Mouse (Mus musculus): Measurements from ENCODE around the gene Fbxl19.

The Fbxl19 gene

GRCm38 (mm10) chr7:127766851-127767609, 22.7 kb downstream of the Fbxl19 start:
- in situ Hi-C loops (cut with MboI; ENCODE audit: unreplicated experiment in 2 of 2), result no loop called here

- in situ Hi-C loops (cut with MboI; ENCODE audit: unreplicated experiment in 2 of 2), result no loop called here
Observed at GRCm38 (mm10) chr7:127767671-127768345, 23.5 kb downstream of the Fbxl19 start.

- in situ Hi-C loops (cut with MboI; ENCODE audit: unreplicated experiment in 2 of 2), result no loop called here
Observed at GRCm38 (mm10) chr7:127768346-127768996, 24.1 kb downstream of the Fbxl19 start.

- in situ Hi-C loops (cut with MboI; ENCODE audit: unreplicated experiment in 2 of 2), result no loop called here
Observed at GRCm38 (mm10) chr7:127768997-127769593, 24.8 kb downstream of the Fbxl19 start.

GRCm38 (mm10) chr7:127769651-127770038, 25.3 kb downstream of the Fbxl19 start, which contains the start of gene Orai3:
TSS of gene Orai3 (plus strand) at chr7:127769815.
- in situ Hi-C loops (cut with MboI; ENCODE audit: unreplicated experiment in 2 of 2), result loop anchor here (5.0 to 10.0 kb wide), 3 partner anchors 168 to 465 kb away; partner anchors contain the start of genes 9130023H24Rik (in 1 of the 2) and Armc5 (in 1 of the 2)

GRCm38 (mm10) chr7:127770039-127770905, 25.9 kb downstream of the Fbxl19 start:
- in situ Hi-C loops (cut with MboI; ENCODE audit: unreplicated experiment in 2 of 2), result loop anchor here (5.0 to 10.0 kb wide), 3 partner anchors 167 to 465 kb away; partner anchors contain the start of genes 9130023H24Rik (in 1 of the 2) and Armc5 (in 1 of the 2)

- in situ Hi-C loops (cut with MboI; ENCODE audit: unreplicated experiment in 2 of 2), result loop anchor here (5.0 to 10.0 kb wide), 3 partner anchors 166 to 464 kb away; partner anchors contain the start of genes 9130023H24Rik (in 1 of the 2) and Armc5 (in 1 of the 2)
Observed at GRCm38 (mm10) chr7:127771262-127771661, 26.9 kb downstream of the Fbxl19 start.

GRCm38 (mm10) chr7:127772080-127772479, 27.7 kb downstream of the Fbxl19 start:
- in situ Hi-C loops (cut with MboI; ENCODE audit: unreplicated experiment in 2 of 2), result loop anchor here (5.0 to 10.0 kb wide), 3 partner anchors 165 to 463 kb away; partner anchors contain the start of genes 9130023H24Rik (in 1 of the 2) and Armc5 (in 1 of the 2)

GRCm38 (mm10) chr7:127772557-127772956, 28.2 kb downstream of the Fbxl19 start:
- in situ Hi-C loops (cut with MboI; ENCODE audit: unreplicated experiment in 2 of 2), result loop anchor here (5.0 to 10.0 kb wide), 3 partner anchors 165 to 462 kb away; partner anchors contain the start of genes 9130023H24Rik (in 1 of the 2) and Armc5 (in 1 of the 2)

GRCm38 (mm10) chr7:127773664-127774384, 29.5 kb downstream of the Fbxl19 start:
- in situ Hi-C loops (cut with MboI; ENCODE audit: unreplicated experiment in 2 of 2), result loop anchor here (5.0 to 10.0 kb wide), 3 partner anchors 163 to 461 kb away; partner anchors contain the start of genes 9130023H24Rik (in 1 of the 2) and Armc5 (in 1 of the 2)

GRCm38 (mm10) chr7:127775837-127776236, 31.5 kb downstream of the Fbxl19 start:
- in situ Hi-C loops (cut with MboI; ENCODE audit: unreplicated experiment in 2 of 2), result loop anchor here (10.0 to 25.0 kb wide), 3 partner anchors 329 to 936 kb away; partner anchors contain the start of genes 9130023H24Rik (in 1 of the 2) and Armc5 (in 1 of the 2)

- in situ Hi-C loops (cut with MboI; ENCODE audit: unreplicated experiment in 2 of 2), result loop anchor here (10.0 to 25.0 kb wide), 3 partner anchors 328 to 936 kb away; partner anchors contain the start of genes 9130023H24Rik (in 1 of the 2) and Armc5 (in 1 of the 2)
Observed at GRCm38 (mm10) chr7:127776426-127776825, 32.1 kb downstream of the Fbxl19 start, which contains the start of gene Setd1a. TSS of gene Setd1a (plus strand) at chr7:127776670.

- in situ Hi-C loops (cut with MboI; ENCODE audit: unreplicated experiment in 2 of 2), result loop anchor here (10.0 to 25.0 kb wide), 3 partner anchors 328 to 935 kb away; partner anchors contain the start of genes 9130023H24Rik (in 1 of the 2) and Armc5 (in 1 of the 2)
Observed at GRCm38 (mm10) chr7:127776878-127777473, 32.6 kb downstream of the Fbxl19 start.

- in situ Hi-C loops (cut with MboI; ENCODE audit: unreplicated experiment in 2 of 2), result loop anchor here (10.0 to 25.0 kb wide), 3 partner anchors 327 to 935 kb away; partner anchors contain the start of genes 9130023H24Rik (in 1 of the 2) and Armc5 (in 1 of the 2)
Observed at GRCm38 (mm10) chr7:127777474-127778266, 33.3 kb downstream of the Fbxl19 start.

- in situ Hi-C loops (cut with MboI; ENCODE audit: unreplicated experiment in 2 of 2), result loop anchor here (10.0 to 25.0 kb wide), 3 partner anchors 326 to 934 kb away; partner anchors contain the start of genes 9130023H24Rik (in 1 of the 2) and Armc5 (in 1 of the 2)
Observed at GRCm38 (mm10) chr7:127778350-127778749, 34.0 kb downstream of the Fbxl19 start.

GRCm38 (mm10) chr7:127785308-127785707, 41.0 kb downstream of the Fbxl19 start, which contains the start of gene Gm49388:
TSS of gene Gm49388 (plus strand) at chr7:127785608.
- in situ Hi-C loops (cut with MboI; ENCODE audit: unreplicated experiment in 2 of 2), result loop anchor here (25.0 kb wide), 1 partner anchor 927 kb away; no protein-coding TSS in a partner anchor

Measured in v-Abl transformed pro-B cells (cell line).